Mouse (Mus musculus): ENCODE results near the gene Me1.

DNA sequence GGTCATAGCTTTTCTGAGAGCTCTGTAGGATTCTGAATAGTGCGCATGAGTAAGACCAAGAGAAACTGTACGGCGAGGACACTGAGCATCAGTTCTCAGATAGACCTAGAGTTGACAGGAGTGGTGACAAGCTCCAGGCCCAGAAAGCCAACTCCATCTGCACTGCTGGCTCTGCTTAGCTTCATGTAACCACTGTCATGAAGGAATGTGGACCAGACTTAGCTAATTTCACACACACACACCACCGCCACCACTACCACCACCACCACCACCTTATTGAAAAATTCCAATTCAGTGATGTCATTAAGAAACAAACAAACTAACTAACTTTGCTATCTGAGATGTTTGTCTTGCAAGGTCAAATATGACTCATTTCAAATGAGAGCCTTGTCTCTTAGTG, 41.2 kb upstream of the Me1 start:
- TF ChIP-seq EP300 (IDR thresholded peaks at IDR 0.05; ENCODE audit: low read depth) = no peak
- no peak for TF ChIP-seq CTCF (IDR thresholded peaks at IDR 0.05; ENCODE audit: low read depth)
